Mouse (Mus musculus) heart, postnatal 0 days (tissue): ENCODE measurements around the gene Slc45a2.

Source experiments
- CTCF ChIP-seq: IDR thresholded peaks from 2 replicates; pipeline ENCODE4 v1.5.1; 2016; ENCODE audit warnings: antibody characterized with exemption, control low read depth, low read depth
- EP300 ChIP-seq: IDR thresholded peaks from 2 replicates; pipeline ENCODE4 v1.6.1; 2016; ENCODE audit warnings: antibody characterized with exemption, low read depth

- TF ChIP-seq CTCF = 0 out of 2 replicates have a peak, but pooled peaks have one; percentile 2
- no peak for TF ChIP-seq EP300
These were observed 9.0 kb upstream of the Slc45a2 start for GRCm38 (mm10) chr15:10991566-10991965.
